Mouse (Mus musculus) activated CD4-positive, CD25-positive, alpha-beta regulatory T cell, adult 4 months (primary cell): Measurements from ENCODE around the gene Gatb. TPM values are rescaled to one million over a fixed set of nuclear protein-coding genes. Genes with fewer than 3 reads are reported as not detected.
A peak's percentile ranks its signal among the peaks of the same experiment; 100 is the strongest.
"Not testable (repeated sequence)": the region's sequence is repeated elsewhere in the genome, so short reads cannot be mapped to it uniquely, and the experiment has no call there.

Source experiments
- ATAC-seq: one replicate; pipeline ENCODE4 v1.8.0; 2017
- polyA plus RNA-seq, 2 experiments: library from polyadenylated mRNA; unstranded; fragments of 100-300 nt; shearing (Covaris generic); gene quantifications; one replicate each; pipeline ENCODE4 v1.2.1; 2017

Gene Gatb
- polyA plus RNA-seq: 10 to 100 TPM; 13.4 to 14.6 TPM

- peak; percentile 99 for ATAC-seq
Measured at GRCm38 (mm10) chr3:85573864-85574830, at the start of gene Gatb. TSS of gene Gatb (plus strand) at chr3:85574119.

- no peak for ATAC-seq
Measured at GRCm38 (mm10) chr3:85530601-85531161, 43.2 kb upstream of the Gatb start.

DNA sequence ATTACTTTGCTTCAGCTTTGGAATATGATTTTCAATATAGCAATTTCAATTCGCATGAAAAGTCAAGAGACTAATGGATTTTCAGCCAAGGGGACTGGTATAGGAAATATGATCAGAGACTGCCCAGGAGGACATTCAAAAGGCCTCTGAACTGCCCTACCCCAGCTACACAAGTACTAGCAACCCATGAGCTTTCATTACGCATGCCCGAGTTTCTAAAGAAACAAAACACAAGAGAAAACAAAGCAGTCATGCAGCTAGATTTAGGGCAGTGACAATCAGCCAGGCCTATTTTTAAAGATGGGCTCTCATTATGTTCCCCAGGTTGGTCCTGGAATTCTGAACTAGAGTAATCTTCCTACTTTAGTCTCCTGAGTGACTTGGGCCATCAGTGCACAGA lies 41.5 kb upstream of the Gatb start:
- ATAC-seq: no peak

- no peak for ATAC-seq
Measured at GRCm38 (mm10) chr3:85535042-85535441, 38.9 kb upstream of the Gatb start.

DNA sequence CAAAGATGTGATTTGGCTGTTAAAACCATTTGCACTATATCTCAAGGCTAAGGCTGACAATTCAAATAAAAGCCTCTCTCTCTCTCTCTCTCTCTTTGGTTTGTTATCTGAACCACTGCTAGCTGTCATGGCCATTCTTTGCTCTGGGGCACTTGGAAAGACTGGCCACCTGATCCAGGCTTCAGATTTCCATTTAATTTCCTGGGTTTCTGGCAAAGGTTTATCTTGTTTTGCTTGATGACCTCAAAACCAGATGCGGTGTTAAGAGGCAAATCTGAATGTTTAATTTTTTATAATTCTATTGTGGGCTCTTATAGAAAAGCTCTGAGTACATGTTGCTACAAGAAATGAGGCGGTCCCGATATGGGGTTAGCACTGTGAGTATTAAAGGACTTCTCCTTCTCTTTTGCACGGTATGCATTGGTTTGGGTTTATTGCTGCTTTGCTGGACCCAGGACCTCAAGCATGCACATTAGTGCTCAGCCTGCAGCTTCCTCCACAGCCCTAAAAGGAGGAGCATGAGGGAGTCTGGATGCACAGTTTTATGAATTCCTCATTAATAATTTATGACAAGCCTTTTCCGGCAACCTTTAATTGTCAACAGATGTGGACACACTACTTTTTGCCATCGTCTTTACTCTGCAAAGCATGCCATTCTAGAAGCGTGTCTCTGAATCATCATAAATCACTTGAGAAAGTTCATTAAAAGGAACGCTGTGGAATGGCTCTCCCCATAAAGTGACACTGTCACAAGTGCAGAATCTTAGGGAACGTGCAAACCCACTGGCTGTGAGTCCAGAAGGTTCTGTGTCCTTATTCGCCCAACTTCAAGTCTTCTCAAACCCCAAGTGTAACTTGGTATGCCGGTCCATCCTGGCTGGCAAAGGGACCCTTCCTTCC lies 38.0 kb upstream of the Gatb start:
- no peak for ATAC-seq

DNA sequence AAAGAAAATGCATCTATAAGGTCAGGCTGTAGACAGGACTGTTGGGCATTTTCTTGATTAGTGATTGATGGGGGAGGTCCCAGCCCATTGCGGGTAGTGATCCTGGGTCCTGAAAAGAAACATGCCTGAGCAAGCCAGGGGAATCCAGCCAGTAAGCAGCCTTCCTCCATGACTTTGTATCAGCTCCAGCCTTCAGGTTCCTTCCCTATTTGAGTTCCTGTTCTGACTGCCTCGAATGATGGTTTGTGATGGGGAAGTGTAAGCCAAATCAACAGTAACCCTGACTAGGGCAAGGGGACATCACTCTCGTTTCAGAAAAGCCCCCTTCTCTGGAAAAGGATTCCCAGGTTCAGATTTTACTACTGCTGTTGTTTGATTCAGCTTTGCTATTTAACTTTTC lies 31.2 kb upstream of the Gatb start:
- no peak for ATAC-seq

GRCm38 (mm10) chr3:85543652-85544051 lies 30.3 kb upstream of the Gatb start:
- ATAC-seq: no peak

DNA sequence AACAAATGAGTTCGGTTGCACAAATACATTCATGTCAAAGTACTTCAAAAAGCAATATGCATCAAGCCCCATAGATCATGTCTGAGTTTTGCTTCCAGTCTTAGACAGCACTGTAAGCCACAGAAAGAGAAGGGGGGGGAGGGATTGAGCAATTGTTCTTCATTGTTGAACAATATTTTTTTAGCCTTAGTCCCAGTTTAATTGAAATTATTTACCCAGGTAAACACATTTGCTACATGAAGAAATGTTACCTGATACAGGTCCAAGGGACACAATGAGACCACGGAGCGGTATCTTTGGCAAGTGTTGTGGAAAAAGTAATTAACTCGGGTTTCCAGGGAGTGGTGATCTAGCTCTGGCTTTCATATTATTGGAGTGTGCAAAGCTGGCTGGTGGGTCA lies 23.6 kb upstream of the Gatb start:
- ATAC-seq: no peak

DNA sequence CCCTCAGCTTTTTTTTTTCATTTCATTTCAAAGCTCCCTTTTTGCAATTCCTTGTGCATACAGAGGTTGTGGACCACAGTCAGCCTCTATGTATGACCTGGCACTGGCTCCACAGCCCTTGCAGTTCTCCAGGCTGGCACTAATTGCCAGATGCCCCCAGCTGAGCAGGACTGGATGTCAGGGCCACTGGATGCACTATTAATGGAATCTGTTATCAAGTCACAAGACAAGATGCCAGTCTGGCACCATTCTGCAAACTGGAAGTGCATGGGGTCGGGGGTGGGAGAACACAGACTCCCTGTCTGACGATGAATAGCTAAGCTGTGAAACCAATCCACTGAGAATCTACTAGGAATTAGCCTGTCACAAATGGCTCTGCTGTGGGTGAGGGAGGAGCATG lies 22.6 kb upstream of the Gatb start:
- ATAC-seq: no peak

DNA sequence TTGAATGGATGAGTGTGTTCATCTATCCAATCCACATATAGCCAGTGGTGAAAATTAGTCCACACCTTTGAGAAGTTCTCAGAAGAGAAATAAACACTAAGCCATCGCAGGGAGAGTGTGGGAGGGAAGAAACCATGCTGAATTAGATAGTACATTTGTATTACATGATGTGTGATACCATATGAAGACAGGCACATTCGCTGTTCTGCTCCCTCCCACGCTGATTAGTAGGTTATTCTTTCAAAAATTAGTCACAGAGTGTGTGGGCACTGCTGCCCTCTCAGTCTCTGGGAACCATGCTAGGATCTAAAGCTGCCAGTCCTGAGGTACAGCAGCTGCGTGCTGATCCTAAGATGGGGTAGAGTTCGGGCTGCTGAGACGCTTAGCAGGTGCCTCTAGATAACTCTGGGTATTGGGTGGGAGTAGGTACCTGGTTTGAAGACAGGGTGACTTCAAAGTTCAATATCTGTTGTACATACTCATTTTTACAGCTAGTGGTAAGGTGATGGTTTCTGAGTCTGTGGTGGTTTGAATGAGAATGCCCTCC lies 20.1 kb upstream of the Gatb start:
- no peak for ATAC-seq

GRCm38 (mm10) chr3:85564603-85565002 lies 9.3 kb upstream of the Gatb start:
- no peak for ATAC-seq

GRCm38 (mm10) chr3:85571276-85571675 lies 2.6 kb upstream of the Gatb start:
- ATAC-seq: no peak

- not testable (repeated sequence) for ATAC-seq
Measured at GRCm38 (mm10) chr3:85572502-85572901, 1.4 kb upstream of the Gatb start.

- ATAC-seq: peak; percentile 2
Measured at GRCm38 (mm10) chr3:85573216-85573863, 579 bp upstream of the Gatb start.

DNA sequence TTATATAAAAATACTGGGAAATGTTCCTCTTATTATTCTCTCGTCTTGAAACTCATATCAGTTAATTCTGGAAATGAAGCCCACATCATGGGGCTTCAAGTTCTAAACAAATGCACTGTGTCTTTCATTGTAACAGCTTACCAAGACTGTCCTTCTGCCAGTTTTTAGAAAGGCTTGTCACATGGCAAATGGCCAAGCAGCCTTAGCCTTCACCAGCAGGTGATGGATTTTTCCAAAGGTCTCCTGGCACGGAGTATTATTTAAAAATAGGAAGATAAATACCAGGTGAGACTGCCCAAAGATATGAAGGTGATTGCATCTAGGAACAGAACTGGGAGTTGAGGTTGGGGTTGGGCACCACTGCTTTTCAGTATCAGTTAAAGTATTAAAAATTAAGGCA lies 8.8 kb downstream of the Gatb start:
- ATAC-seq: no peak

DNA sequence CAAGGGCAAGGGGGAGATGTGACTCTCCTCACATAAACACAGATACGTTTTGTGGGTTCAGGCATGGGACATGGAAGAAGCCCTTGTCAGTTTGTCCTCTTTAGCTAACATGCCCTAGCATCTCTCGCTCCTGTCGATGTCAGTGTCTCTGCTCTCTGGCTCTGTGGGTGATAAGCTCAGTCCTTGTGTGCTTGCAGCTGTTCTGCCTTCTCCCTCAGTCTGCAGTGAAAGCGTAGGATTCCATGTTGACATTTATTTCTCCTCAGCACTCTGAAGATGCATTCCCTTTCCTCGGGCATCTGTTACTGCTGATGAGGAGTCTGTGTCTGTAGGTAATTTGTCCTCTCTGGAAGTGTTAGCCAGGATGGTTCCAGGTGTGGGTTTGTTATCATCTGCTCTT lies 9.3 kb downstream of the Gatb start:
- ATAC-seq: no peak

DNA sequence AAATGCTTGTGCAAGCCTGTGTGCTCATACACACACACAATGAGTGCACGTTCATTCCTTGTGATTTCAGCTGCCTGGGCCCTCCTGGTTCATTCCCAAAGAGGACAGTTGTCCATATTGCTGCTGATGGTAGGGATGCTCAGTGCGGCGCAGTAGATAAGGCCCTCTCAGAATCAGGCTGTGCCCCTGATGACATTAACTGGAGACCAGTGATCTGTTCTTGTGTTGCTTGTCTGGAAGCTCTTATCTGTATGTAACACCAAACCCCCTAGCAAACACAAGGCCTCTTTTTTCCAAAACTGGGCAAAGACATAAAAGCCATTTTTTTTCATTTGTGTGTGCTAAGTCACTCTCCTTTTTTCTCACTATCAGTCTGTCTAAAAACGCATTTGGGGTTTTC lies 11.0 kb downstream of the Gatb start:
- ATAC-seq: no peak

DNA sequence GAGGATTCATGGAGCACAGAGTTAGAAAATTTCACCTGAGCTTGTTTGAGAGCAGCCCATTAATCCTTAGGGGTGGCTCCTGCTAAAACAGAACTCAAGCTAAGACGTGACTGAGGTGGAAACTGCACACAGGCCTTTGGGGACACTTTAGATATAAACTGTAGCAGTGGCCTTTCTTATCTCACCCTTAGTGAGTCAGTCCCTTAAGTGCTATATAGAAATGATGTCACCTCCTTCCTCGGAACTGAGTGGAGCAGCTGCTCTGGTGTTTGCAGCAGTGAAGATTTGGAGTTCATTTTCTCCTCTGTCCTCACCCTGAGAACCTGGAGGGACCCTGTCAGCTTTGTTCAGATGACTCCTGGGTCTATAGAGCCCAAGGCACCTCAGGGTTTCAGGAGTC lies 14.8 kb downstream of the Gatb start:
- ATAC-seq: no peak

DNA sequence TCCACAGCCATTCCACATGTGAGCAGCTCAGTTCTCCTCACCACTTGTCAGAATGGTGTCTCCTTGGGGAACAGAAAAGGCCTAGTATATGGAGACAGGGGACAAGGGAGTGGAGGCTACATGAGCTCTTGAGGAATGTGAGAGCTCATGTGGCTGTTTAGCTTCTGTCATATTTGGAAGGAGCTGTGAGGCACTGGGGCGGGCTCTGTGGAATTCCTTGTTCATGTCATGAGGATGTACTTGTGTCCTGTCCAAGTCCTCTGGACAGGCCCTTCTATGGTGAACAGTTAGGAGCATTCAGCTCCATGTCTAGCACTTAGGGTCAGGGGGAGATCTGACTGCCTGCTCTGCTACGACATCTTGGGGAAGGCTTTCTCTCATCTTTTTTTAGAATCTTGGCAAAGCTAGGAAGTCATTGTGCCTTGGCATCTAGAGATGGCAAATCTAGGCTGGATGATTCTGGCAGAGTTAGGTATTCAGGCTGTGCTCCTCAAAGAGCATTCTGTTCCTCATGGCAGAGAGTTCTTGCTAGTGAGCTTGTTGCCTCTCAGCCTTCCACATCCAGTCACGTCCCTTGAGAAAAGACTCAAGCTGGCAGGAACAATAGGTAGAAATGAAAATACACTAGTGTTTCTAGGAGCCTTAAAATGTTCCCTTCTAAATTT lies 16.3 kb downstream of the Gatb start:
- no peak for ATAC-seq

- no peak for ATAC-seq
Measured at GRCm38 (mm10) chr3:85592067-85592466, 18.1 kb downstream of the Gatb start.

- ATAC-seq: no peak
Measured at GRCm38 (mm10) chr3:85592640-85593252, 18.8 kb downstream of the Gatb start.
